Mouse (Mus musculus) heart, embryonic 15.5 days (tissue): ENCODE measurements around the gene Ppp1r18. TPM values are rescaled to one million over a fixed set of nuclear protein-coding genes. Genes with fewer than 3 reads are reported as not detected.

ENCODE experiments used
- ATAC-seq: fragments of 200-750 bp; cut with Nextera tagmentation; replicated peaks from 2 replicates; pipeline ENCODE4 v1.8.0; 2017; ENCODE audit warnings: low read depth, moderate TSS enrichment; ENCODE audit not compliant: insufficient number of reproducible peaks, insufficient read depth, low FRiP score
- H3K27ac ChIP-seq: fragments of 300-500 bp; sonication (generic); 2 replicates; pipeline ENCODE4 v1.5.1; 2015; ENCODE audit warnings: mild to moderate bottlenecking, inconsistent platforms
- H3K27me3 ChIP-seq: fragments of 300-500 bp; sonication (generic); 2 replicates; pipeline ENCODE4 v1.6.1; 2015; ENCODE audit warnings: inconsistent platforms
- H3K36me3 ChIP-seq: fragments of 300-500 bp; sonication (generic); 2 replicates; pipeline ENCODE4 v1.6.1; 2015; ENCODE audit warnings: mild to moderate bottlenecking, inconsistent platforms
- H3K4me1 ChIP-seq: fragments of 300-500 bp; sonication (generic); replicated peaks from 2 replicates; pipeline ENCODE4 v1.6.1; 2015; ENCODE audit warnings: inconsistent platforms
- H3K4me2 ChIP-seq: fragments of 300-500 bp; sonication (generic); 2 replicates; pipeline ENCODE4 v1.6.1; 2015; ENCODE audit warnings: inconsistent platforms, mild to moderate bottlenecking, moderate library complexity
- H3K4me3 ChIP-seq: fragments of 300-500 bp; sonication (generic); 2 replicates; pipeline ENCODE4 v1.5.1; 2015; ENCODE audit warnings: mild to moderate bottlenecking, inconsistent platforms
- H3K9ac ChIP-seq: fragments of 300-500 bp; sonication (generic); 2 replicates; pipeline ENCODE4 v1.6.1; 2015; ENCODE audit warnings: mild to moderate bottlenecking, inconsistent platforms
- H3K9me3 ChIP-seq: fragments of 300-500 bp; sonication (generic); replicated peaks from 2 replicates; pipeline ENCODE4 v1.6.1; 2016; ENCODE audit warnings: inconsistent platforms
- WGBS: fragments of 180-500 bp; shearing (Covaris S2); methylation state at CpG from one replicate; pipeline ENCODE4 v1.1.7; 2015; ENCODE audit warnings: mixed read lengths; 5-methylcytosine and 5-hydroxymethylcytosine counted together
- polyA plus RNA-seq: library from polyadenylated mRNA; unstranded; fragments of >200 nt; fragmentation: Nextera tagmentation; extraction: Ambion mirVana; gene quantifications from 2 replicates; pipeline ENCODE4 v1.2.1, GENCODE M21; 2015

The Ppp1r18 gene
- 17.9 and 21.4 TPM in 2 replicates for polyA plus RNA-seq

DNA sequence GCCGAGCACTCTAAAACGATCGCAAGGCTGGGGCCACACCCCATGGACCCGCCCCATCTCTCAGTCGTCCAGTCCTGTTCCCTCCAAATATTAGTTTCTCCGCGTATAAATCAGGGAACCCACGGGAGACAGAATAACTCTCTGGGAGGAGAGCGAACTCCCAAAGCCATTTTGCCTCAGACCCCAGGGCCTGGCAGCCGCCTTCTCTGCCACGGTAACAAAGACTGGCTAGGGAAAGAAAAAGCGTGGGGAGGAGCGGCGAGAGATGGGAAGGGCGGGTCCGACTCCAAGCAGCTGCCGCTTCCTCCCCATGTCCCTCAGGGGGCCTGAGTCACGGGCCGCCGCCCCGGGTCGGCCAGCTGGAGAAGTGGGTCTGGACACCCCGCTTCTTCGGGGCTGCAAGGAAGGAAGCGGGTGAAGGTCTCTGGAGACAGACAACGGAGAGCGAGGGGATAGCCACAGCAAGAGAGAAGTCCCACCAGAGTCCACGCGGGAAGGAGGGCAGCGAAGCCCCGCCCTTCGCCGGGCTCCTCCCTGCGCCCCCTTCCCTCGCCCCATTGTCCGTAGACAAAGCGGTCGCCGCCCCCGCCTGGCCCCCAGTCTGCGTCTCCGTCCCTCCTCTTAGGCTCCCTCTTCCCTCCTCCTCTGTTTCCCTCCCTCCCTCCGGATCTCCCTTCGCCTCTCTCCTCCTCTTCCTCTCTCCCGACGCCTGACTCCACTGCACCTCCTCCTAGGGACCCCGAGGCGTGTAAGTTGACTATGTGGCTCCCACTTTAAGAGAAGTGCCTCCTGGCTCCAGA is at the start of gene Ppp1r18:
Ppp1r18 (plus strand) TSS at position 113 of the 800 bp plus-strand sequence.
- peak within 1 kb of the TSS; percentile 77 for H3K4me3 ChIP-seq
- peaks cover 50% of the 10 kb centered on the region for H3K4me1 ChIP-seq
- no peaks in the 10 kb centered on the region for H3K36me3 ChIP-seq
- H3K4me2 ChIP-seq = peak within 1 kb of the TSS; percentile 94
- H3K9me3 ChIP-seq = no peaks in the 10 kb centered on the region
- peak within 1 kb of the TSS; percentile 81 for H3K9ac ChIP-seq
- ATAC-seq = peak; percentile 73
- no peaks in the 10 kb centered on the region for H3K27me3 ChIP-seq
- peak within 1 kb of the TSS; percentile 99 for H3K27ac ChIP-seq
- WGBS = under 1% methylated on average over 48 of the region's 48 CpGs

DNA sequence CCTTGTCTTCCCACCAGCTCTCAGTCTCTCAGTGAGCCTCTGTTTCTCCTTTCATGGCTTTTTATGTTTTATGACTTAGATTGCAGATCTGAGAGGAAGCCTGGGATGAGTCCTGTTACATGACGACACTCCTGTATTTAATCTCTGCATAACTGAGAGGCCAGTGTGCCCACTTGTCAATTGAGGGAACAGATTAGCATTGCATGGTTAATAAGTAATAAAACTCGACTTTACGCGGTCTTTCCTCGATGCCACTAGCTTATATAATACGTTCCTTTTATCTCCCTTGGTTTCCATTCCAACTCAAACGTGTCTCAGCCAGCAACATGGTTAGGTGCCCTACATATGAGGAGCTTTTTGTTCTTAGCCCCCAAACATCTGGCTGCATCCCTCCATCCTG is 49.6 kb upstream of the Ppp1r18 start:
- Histone ChIP-seq H3K9me3 (no peaks in the 10 kb centered on the region), H3K4me1 (peaks cover 68% of the 10 kb centered on the region), H3K4me2 (no peak overlapping the region), H3K36me3 (no peaks in the 10 kb centered on the region), H3K27ac (peak overlapping the region; percentile 97), H3K9ac (no peak overlapping the region), H3K4me3 (no peak overlapping the region), H3K27me3 (no peaks in the 10 kb centered on the region)
- ATAC-seq = no peak
- WGBS = 58% methylated on average over 7 of the region's 7 CpGs

- H3K4me2 ChIP-seq = no peak overlapping the region
- no peak for ATAC-seq
- no peaks in the 10 kb centered on the region for H3K36me3 ChIP-seq
- no peak overlapping the region for H3K9ac ChIP-seq
- no peaks in the 10 kb centered on the region for H3K9me3 ChIP-seq
- no peaks in the 10 kb centered on the region for H3K27me3 ChIP-seq
- WGBS = 53% methylated on average over 9 of the region's 14 CpGs
- peak overlapping the region; percentile 97 for H3K27ac ChIP-seq
- peaks cover 65% of the 10 kb centered on the region for H3K4me1 ChIP-seq
- H3K4me3 ChIP-seq = no peak overlapping the region
These were observed 48.7 kb upstream of the Ppp1r18 start for GRCm38 (mm10) chr17:35816686-35817085.

- peaks cover 60% of the 10 kb centered on the region for H3K4me1 ChIP-seq
- WGBS = 65% methylated on average over 10 of the region's 10 CpGs
- ATAC-seq = no peak
- no peaks in the 10 kb centered on the region for H3K27me3 ChIP-seq
- H3K9ac ChIP-seq = no peak overlapping the region
- no peak overlapping the region for H3K4me3 ChIP-seq
- no peaks in the 10 kb centered on the region for H3K36me3 ChIP-seq
- H3K9me3 ChIP-seq = no peaks in the 10 kb centered on the region
- H3K27ac ChIP-seq = 0 out of 2 replicates have a peak overlapping the region, but pooled peaks have one; percentile 10
- H3K4me2 ChIP-seq = no peak overlapping the region
These were observed 48.2 kb upstream of the Ppp1r18 start for GRCm38 (mm10) chr17:35817226-35817625.

GRCm38 (mm10) chr17:35820111-35820510 is 45.3 kb upstream of the Ppp1r18 start:
- Histone ChIP-seq H3K27me3 (no peaks in the 10 kb centered on the region), H3K4me1 (peaks cover 45% of the 10 kb centered on the region), H3K4me2 (no peak overlapping the region), H3K4me3 (no peak overlapping the region), H3K36me3 (no peaks in the 10 kb centered on the region; the same call in 1 of the 2 replicates), H3K9me3 (no peaks in the 10 kb centered on the region), H3K27ac (no peak overlapping the region), H3K9ac (no peak overlapping the region)
- WGBS = 82% methylated on average over 5 of the region's 5 CpGs
- ATAC-seq = no peak

- peak within 1 kb of the TSS; percentile 75 for H3K4me3 ChIP-seq
- under 1% methylated on average over 62 of the region's 62 CpGs for WGBS
- peaks cover 13% of the 10 kb centered on the region for H3K36me3 ChIP-seq
- H3K4me2 ChIP-seq = peak within 1 kb of the TSS; percentile 82
- H3K27ac ChIP-seq = peak within 1 kb of the TSS; percentile 88
- peak within 1 kb of the TSS; percentile 78 for H3K9ac ChIP-seq
- H3K4me1 ChIP-seq = peaks cover 29% of the 10 kb centered on the region
- H3K9me3 ChIP-seq = no peaks in the 10 kb centered on the region
- ATAC-seq = peak; percentile 71
- H3K27me3 ChIP-seq = no peaks in the 10 kb centered on the region
These were observed 43.7 kb upstream of the Ppp1r18 start, which contains the start of gene Ier3 for GRCm38 (mm10) chr17:35821439-35822430. Gene Ier3, plus strand, starts transcription at chr17:35821684.

DNA sequence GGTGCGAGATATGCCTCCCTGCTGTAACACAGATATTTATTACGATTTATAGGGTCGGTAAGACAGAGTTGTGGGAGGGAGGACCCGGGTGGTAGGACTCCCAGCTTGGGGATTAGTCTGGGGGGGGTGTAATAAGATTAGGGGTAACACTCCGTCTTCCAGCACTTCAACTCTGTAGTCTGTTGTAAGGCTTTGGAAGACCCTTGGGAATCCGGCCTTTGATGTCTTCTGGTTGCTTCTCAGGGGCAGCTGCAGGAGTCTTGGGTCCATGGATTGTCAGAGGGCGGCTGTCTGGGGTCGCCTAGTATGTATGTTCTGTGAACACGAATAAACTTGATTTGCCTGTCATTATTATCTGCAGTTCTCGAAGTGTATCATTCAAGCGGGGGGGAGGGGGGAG is 42.8 kb upstream of the Ppp1r18 start:
- 2% methylated on average over 11 of the region's 11 CpGs for WGBS
- H3K27me3 ChIP-seq = no peaks in the 10 kb centered on the region
- ATAC-seq = no peak
- no peaks in the 10 kb centered on the region for H3K9me3 ChIP-seq
- peak overlapping the region; percentile 88 for H3K27ac ChIP-seq
- peaks cover 21% of the 10 kb centered on the region for H3K36me3 ChIP-seq
- H3K9ac ChIP-seq = peak overlapping the region; percentile 78
- H3K4me2 ChIP-seq = peak overlapping the region; percentile 82
- peak overlapping the region; percentile 75 for H3K4me3 ChIP-seq
- peaks cover 22% of the 10 kb centered on the region for H3K4me1 ChIP-seq

DNA sequence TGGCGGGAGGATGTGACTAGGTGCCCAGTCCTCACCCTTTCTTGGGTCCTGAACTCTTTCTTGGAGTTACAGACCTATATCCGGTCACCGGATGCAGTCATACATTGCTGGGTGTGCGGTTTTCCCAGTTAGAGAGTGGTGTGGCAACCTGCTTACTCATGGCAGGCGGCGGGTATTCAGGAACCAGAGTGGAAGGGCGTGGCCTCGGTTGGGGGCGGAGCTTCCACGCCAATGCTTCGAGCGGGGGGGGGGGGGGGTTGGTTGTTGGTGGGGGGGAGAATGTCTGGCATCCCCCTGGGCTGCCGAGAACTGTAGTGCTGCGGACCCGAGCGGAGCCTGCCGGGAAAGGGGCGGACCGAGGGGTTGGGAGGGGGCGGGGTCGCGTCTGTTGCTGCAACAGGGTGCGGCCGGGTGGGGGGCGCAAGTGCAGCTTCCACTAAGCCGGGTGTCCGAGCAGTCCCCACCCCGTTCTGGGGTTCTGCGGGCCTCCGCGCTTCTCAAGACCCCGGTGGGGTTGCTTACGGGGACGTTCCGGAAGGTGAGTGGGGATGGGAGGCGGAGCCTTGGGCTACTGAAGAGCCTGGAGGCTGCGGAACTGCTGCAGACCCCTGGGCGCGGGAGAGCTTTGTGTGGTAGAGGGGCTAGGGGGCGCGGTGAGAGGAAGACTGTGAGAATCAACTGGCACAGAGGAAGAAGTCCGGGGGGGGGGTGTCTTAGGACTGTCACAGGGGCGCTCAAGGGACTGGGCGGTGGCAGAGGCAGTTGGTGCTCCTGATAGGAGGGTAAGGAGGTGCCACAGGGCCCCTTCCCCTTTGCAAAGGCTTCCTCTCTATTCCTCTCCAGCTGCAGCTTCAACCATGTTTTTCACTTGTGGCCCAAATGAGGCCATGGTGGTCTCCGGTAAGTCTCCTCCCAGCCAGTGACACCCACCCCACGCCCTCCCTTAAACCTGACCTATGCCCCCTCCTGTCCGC is 42.1 kb upstream of the Ppp1r18 start, which contains the start of gene Flot1:
Flot1 (plus strand) TSS at position 267 of the 974 bp plus-strand sequence.
- 0% methylated on average over 45 of the region's 47 CpGs for WGBS
- peak within 1 kb of the TSS; percentile 88 for H3K27ac ChIP-seq
- peak; percentile 84 for ATAC-seq
- peaks cover 20% of the 10 kb centered on the region for H3K4me1 ChIP-seq
- H3K4me2 ChIP-seq = peak within 1 kb of the TSS; percentile 82
- H3K9ac ChIP-seq = peak within 1 kb of the TSS; percentile 78
- H3K27me3 ChIP-seq = no peaks in the 10 kb centered on the region
- H3K36me3 ChIP-seq = peaks cover 28% of the 10 kb centered on the region
- no peaks in the 10 kb centered on the region for H3K9me3 ChIP-seq
- H3K4me3 ChIP-seq = peak within 1 kb of the TSS; percentile 75

DNA sequence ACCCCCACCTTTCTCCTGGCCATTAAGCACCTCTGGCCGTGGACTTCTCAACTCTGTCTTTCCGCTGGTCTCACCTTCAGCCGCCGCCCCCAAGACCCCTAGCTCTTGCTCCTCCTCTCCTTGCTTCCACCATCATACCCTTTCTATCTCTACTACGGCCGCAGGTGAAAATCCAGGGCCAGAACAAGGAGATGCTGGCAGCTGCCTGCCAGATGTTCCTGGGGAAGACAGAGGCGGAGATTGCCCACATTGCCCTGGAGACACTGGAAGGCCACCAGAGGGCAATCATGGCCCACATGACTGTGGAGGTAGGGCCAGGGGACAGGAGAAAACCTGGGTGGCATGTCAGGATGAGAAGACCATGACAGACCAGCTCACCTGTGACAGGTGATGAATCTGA is 41.0 kb upstream of the Ppp1r18 start:
- ATAC-seq = no peak
- H3K27me3 ChIP-seq = no peaks in the 10 kb centered on the region

GRCm38 (mm10) chr17:35825109-35825850 is 40.1 kb upstream of the Ppp1r18 start:
- no peak overlapping the region for H3K27ac ChIP-seq
- WGBS = 93% methylated on average over 13 of the region's 13 CpGs
- H3K27me3 ChIP-seq = no peaks in the 10 kb centered on the region
- no peak overlapping the region for H3K9ac ChIP-seq
- peaks cover 38% of the 10 kb centered on the region for H3K36me3 ChIP-seq
- no peaks in the 10 kb centered on the region for H3K9me3 ChIP-seq
- no peak overlapping the region for H3K4me2 ChIP-seq
- H3K4me1 ChIP-seq = peaks cover 28% of the 10 kb centered on the region
- ATAC-seq = no peak
- no peak overlapping the region for H3K4me3 ChIP-seq

More for the DNA sequence above, 41.0 kb upstream of the Ppp1r18 start:
- Histone ChIP-seq H3K27ac (no peak overlapping the region), H3K36me3 (peaks cover 38% of the 10 kb centered on the region), H3K4me1 (peaks cover 21% of the 10 kb centered on the region), H3K4me2 (peak overlapping the region; percentile 82), H3K9ac (peak overlapping the region; percentile 78), H3K4me3 (peak overlapping the region; percentile 75), H3K9me3 (no peaks in the 10 kb centered on the region)
- WGBS = 62% methylated on average over 7 of the region's 7 CpGs
